Mouse (Mus musculus) spleen, adult 2 months (tissue): ENCODE results near the gene Rnf216. TPM values are rescaled to one million over a fixed set of nuclear protein-coding genes. Genes with fewer than 3 reads are reported as not detected.

Experiments
- DNase-seq, 2 experiments: peaks; one replicate each; pipeline versions ENCODE4 v3.0.0 to v3.0.0-alpha.2; 2012 to 2021; ENCODE audit warnings: low spot score in 2 of 2, low read depth in 1 of 2
- H3K27ac ChIP-seq: fragments of 200-500 bp; 2 replicates; pipeline ENCODE4 v1.5.1; 2012; ENCODE audit warnings: low read length, inconsistent platforms; ENCODE audit not compliant: insufficient read depth
- H3K27me3 ChIP-seq: fragments of 200-500 bp; 2 replicates; pipeline ENCODE4 v1.6.1; 2012; ENCODE audit warnings: mild to moderate bottlenecking, moderate library complexity, low read length, inconsistent platforms; ENCODE audit not compliant: control insufficient read depth, insufficient read depth
- H3K36me3 ChIP-seq: fragments of 200-500 bp; 2 replicates; pipeline ENCODE4 v1.6.1; 2012; ENCODE audit warnings: mild to moderate bottlenecking, low read length, inconsistent platforms; ENCODE audit not compliant: control insufficient read depth, insufficient read depth
- H3K4me1 ChIP-seq: fragments of 200-500 bp; 2 replicates; pipeline ENCODE4 v1.6.1; 2011; ENCODE audit warnings: inconsistent platforms; ENCODE audit not compliant: control insufficient read depth, insufficient read depth, insufficient read length
- H3K4me3 ChIP-seq: fragments of 200-500 bp; 2 replicates; pipeline ENCODE4 v1.5.1; 2011; ENCODE audit warnings: mild to moderate bottlenecking, inconsistent platforms; ENCODE audit not compliant: insufficient read depth, insufficient read length; ENCODE audit errors: extremely low read depth
- CTCF ChIP-seq: fragments of 200-500 bp; IDR thresholded peaks from 2 replicates; pipeline ENCODE4 v1.5.1; 2011; ENCODE audit warnings: mild to moderate bottlenecking, inconsistent platforms; ENCODE audit not compliant: insufficient read depth, insufficient read length, insufficient replicate concordance; ENCODE audit errors: extremely low read depth
- POLR2A ChIP-seq: fragments of 200-500 bp; IDR thresholded peaks from 2 replicates; pipeline ENCODE4 v1.6.1; 2011; ENCODE audit warnings: low read depth, low read length, inconsistent platforms
- WGBS: fragments of 180-500 bp; shearing (Covaris S2); methylation state at CpG from one replicate; pipeline ENCODE4 v1.1.7; 2018; 5-methylcytosine and 5-hydroxymethylcytosine counted together
- polyA plus RNA-seq: library from polyadenylated mRNA; depleted of rRNA; stranded (reverse); fragments of >200 nt; gene quantifications from 2 replicates; pipeline ENCODE4 v1.2.3, GENCODE M21; 2012

Gene Rnf216
- polyA plus RNA-seq, 1 experiment: 25.9 TPM

- Histone ChIP-seq H3K27ac (no peak overlapping the region), H3K4me3 (no peak overlapping the region), H3K27me3 (no peaks in the 10 kb centered on the region), H3K36me3 (no peaks in the 10 kb centered on the region), H3K4me1 (peaks cover 2% of the 10 kb centered on the region; the same call in 1 of the 2 replicates)
- TF ChIP-seq POLR2A (no peak), CTCF (no peak)
- no peak for DNase-seq
- WGBS: 64% methylated on average over 8 of the region's 8 CpGs
Measured at GRCm38 (mm10) chr5:143127837-143128236, 15.0 kb upstream of the Rnf216 start.

DNA sequence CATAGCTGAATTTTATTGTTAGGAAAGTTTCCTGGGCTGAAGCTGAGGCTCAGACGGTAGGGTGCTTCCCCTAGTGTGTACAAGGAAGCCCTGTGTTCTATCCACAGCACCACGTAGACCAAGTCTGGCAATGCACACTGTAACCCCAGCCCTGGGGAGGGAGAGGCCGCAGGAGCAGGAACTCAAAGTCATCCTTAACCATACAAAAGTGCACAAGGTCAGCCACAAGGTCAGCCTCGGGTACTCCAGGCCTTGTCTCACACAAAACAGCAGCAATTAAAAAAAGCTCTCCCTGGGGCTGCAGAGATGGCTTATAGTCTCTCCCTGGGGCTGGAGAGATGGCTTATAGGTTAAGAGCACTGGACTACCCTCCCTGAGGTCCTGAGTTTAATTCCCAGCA lies 14.1 kb upstream of the Rnf216 start:
- no peak overlapping the region for H3K27ac ChIP-seq
- no peak for DNase-seq
- H3K27me3 ChIP-seq: no peaks in the 10 kb centered on the region
- H3K4me3 ChIP-seq: no peak overlapping the region
- TF ChIP-seq CTCF (no peak), POLR2A (no peak)
- no peaks in the 10 kb centered on the region for H3K4me1 ChIP-seq
- H3K36me3 ChIP-seq: no peaks in the 10 kb centered on the region
- 82% methylated on average over 4 of the region's 4 CpGs for WGBS

DNA sequence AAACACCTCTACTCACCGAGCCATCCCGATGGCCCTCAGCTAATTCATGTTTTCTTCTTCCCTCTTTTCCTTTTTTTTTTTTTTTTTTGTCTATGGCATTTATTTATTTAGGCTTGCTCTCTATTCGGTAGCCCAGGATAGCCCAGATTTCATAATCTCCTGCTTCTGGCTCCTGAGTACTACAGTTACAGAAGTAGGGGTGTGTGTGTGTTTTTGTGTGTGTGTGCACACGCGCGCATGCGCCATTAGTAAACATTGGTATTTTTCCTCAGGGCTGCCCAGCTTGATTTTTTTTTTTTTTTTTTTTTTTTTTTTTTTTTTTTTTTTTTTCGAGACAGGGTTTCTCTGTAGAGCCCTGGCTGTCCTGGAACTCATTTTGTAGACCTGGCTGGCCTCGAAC lies 13.3 kb upstream of the Rnf216 start:
- Histone ChIP-seq H3K27me3 (no peaks in the 10 kb centered on the region), H3K27ac (no peak overlapping the region), H3K4me1 (no peaks in the 10 kb centered on the region), H3K36me3 (no peaks in the 10 kb centered on the region), H3K4me3 (no peak overlapping the region)
- no peak for DNase-seq
- 91% methylated on average over 9 of the region's 9 CpGs for WGBS
- TF ChIP-seq POLR2A (no peak), CTCF (no peak)

GRCm38 (mm10) chr5:143125601-143126000 lies 12.8 kb upstream of the Rnf216 start:
- no peak for TF ChIP-seq CTCF
- TF ChIP-seq POLR2A: no peak
- H3K36me3 ChIP-seq: no peaks in the 10 kb centered on the region
- H3K27me3 ChIP-seq: no peaks in the 10 kb centered on the region
- H3K27ac ChIP-seq: no peak overlapping the region
- H3K4me3 ChIP-seq: no peak overlapping the region
- no peaks in the 10 kb centered on the region for H3K4me1 ChIP-seq
- no peak for DNase-seq
- WGBS: 83% methylated on average over 7 of the region's 7 CpGs

DNA sequence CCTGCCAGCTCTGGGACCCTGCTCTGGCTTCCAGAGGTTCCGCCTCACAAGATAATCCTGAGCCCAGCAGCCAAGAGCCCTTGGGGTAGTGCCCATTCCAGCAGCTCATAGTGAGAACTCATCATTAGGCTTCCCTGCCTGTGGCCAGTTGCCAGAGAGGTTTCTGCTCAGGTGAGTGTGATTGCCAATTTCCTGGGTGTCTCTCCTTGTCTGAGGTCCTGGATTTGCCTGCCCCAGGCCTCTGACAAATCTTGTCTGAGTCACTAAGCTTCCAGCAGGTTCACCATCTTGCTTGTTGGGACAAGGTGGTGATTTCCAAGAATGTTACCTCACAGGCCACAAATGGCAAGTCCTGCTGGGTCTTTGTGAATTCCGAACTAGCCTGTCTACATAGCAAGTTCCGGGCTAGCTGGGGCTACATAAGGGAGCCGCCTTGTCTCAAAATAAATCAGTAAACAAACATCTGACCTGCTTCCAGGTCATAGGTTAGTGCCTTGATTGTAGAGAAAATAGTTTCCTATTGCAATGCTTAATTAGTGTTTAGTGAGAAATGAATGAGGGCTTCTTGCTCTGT lies 12.1 kb upstream of the Rnf216 start:
- Histone ChIP-seq H3K4me1 (no peaks in the 10 kb centered on the region), H3K27ac (no peak overlapping the region), H3K27me3 (no peaks in the 10 kb centered on the region), H3K4me3 (no peak overlapping the region), H3K36me3 (no peaks in the 10 kb centered on the region)
- TF ChIP-seq CTCF (no peak), POLR2A (no peak)
- DNase-seq: no peak
- 95% methylated on average over 4 of the region's 4 CpGs for whole genome bisulfite sequencing

DNA sequence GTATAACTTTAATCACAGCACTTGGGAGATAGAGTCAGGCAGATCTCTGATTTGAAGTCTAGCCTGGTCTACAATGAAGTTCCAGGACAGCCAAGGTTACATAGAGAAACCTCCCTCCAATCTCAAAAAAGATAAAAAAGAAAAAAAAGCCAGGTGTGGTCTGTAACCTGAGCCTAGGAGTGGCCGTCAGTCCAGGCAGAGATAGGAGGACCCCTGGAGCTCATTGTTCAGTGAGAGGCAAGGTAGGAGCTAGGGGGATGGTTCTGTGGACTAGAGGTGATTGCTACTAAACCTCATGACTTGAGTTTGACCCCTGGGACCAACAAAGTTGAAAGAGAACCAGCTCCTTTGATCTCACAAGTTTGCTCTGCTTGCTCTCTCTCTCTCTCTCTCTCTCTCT lies 9.9 kb upstream of the Rnf216 start:
- Histone ChIP-seq H3K36me3 (no peaks in the 10 kb centered on the region), H3K27me3 (no peaks in the 10 kb centered on the region), H3K4me1 (no peaks in the 10 kb centered on the region), H3K4me3 (no peak overlapping the region), H3K27ac (no peak overlapping the region)
- DNase-seq: no peak
- WGBS: 76% methylated on average over 1 of the region's 1 CpGs
- TF ChIP-seq POLR2A (no peak), CTCF (no peak)

- DNase-seq: no peak
- WGBS: 71% methylated on average over 8 of the region's 8 CpGs
- H3K36me3 ChIP-seq: no peaks in the 10 kb centered on the region
Measured at GRCm38 (mm10) chr5:143122125-143122524, 9.3 kb upstream of the Rnf216 start.

More at GRCm38 (mm10) chr5:143122125-143122524, 9.3 kb upstream of the Rnf216 start:
- H3K4me1 ChIP-seq: no peaks in the 10 kb centered on the region
- no peaks in the 10 kb centered on the region for H3K27me3 ChIP-seq
- TF ChIP-seq CTCF: no peak
- no peak for TF ChIP-seq POLR2A
- no peak overlapping the region for H3K4me3 ChIP-seq
- H3K27ac ChIP-seq: no peak overlapping the region
